Mouse (Mus musculus) MEL (cell line): ENCODE measurements around the gene Dera. TPM values are rescaled to one million over a fixed set of nuclear protein-coding genes. Genes with fewer than 3 reads are reported as not detected.

Source experiments
- DNase-seq: peaks from one replicate; pipeline ENCODE4 v3.0.0; 2011; ENCODE audit warnings: low read depth, low spot score
- H3K27ac ChIP-seq: 2 replicates; pipeline ENCODE4 v1.5.1; 2012; ENCODE audit warnings: low read depth, mild to moderate bottlenecking, control low read depth, low read length, moderate library complexity; ENCODE audit not compliant: control insufficient read depth
- H3K27me3 ChIP-seq, 2 experiments: fragments of 150-350 bp in 1 of 2; sonication (generic) in 1 of 2; 2 replicates each; pipeline ENCODE4 v1.6.1; 2012; ENCODE audit warnings: low read length in 2 of 2, mild to moderate bottlenecking in 2 of 2, improper control_type of control experiment in 1 of 2, moderate library complexity in 1 of 2; ENCODE audit not compliant: insufficient read depth in 2 of 2, control insufficient read depth in 1 of 2
- H3K36me3 ChIP-seq, 2 experiments: 2 replicates each; pipeline ENCODE4 v1.6.1; 2012 to 2014; ENCODE audit warnings: low read length in 2 of 2, improper control_type of control experiment in 1 of 2, inconsistent platforms in 1 of 2, mild to moderate bottlenecking in 1 of 2; ENCODE audit not compliant: insufficient read depth in 2 of 2, control insufficient read depth in 1 of 2
- H3K4me1 ChIP-seq, 2 experiments: fragments of 150-350 bp in 1 of 2; sonication (generic) in 1 of 2; 2 replicates each; pipeline ENCODE4 v1.6.1; 2012; ENCODE audit warnings: low read length in 2 of 2, improper control_type of control experiment in 1 of 2, mild to moderate bottlenecking in 1 of 2; ENCODE audit not compliant: insufficient read depth in 2 of 2, control insufficient read depth in 1 of 2
- H3K4me3 ChIP-seq, 2 experiments: fragments of 150-350 bp in 1 of 2; sonication (generic) in 1 of 2; 2 replicates each; pipeline ENCODE4 v1.5.1; 2012; ENCODE audit warnings: low read depth in 2 of 2, low read length in 2 of 2, mild to moderate bottlenecking in 2 of 2, moderate library complexity in 2 of 2, control low read depth in 1 of 2, improper control_type of control experiment in 1 of 2; ENCODE audit not compliant: control insufficient read depth in 1 of 2, insufficient read depth in 1 of 2
- H3K79me2 ChIP-seq: 2 replicates; pipeline ENCODE4 v1.6.1; 2012; ENCODE audit warnings: mild to moderate bottlenecking, low read length, moderate library complexity; ENCODE audit not compliant: control insufficient read depth, poor library complexity, insufficient read depth
- H3K9ac ChIP-seq: 2 replicates; pipeline ENCODE4 v1.6.1; 2012; ENCODE audit warnings: low read depth, mild to moderate bottlenecking, control low read depth, low read length, moderate library complexity; ENCODE audit not compliant: control insufficient read depth, poor library complexity, severe bottlenecking
- H3K9me3 ChIP-seq: fragments of 150-350 bp; sonication (generic); replicated peaks from 2 replicates; pipeline ENCODE4 v1.6.1; 2012; ENCODE audit warnings: mild to moderate bottlenecking, low read length, improper control_type of control experiment, moderate library complexity; ENCODE audit not compliant: insufficient read depth
- E2F4 ChIP-seq: IDR thresholded peaks from 2 replicates; pipeline ENCODE4 v1.6.1; 2011; ENCODE audit warnings: low read depth, low read length, improper control_type of control experiment, borderline replicate concordance
- ELF1 ChIP-seq: IDR thresholded peaks from 2 replicates; pipeline ENCODE4 v1.6.1; 2014; ENCODE audit warnings: low read depth, mild to moderate bottlenecking, inconsistent platforms, low read length, improper control_type of control experiment, moderate library complexity
- EP300 ChIP-seq, 2 experiments: IDR thresholded peaks; 2 replicates each; pipeline ENCODE4 v1.6.1; 2011; ENCODE audit warnings: improper control_type of control experiment in 2 of 2, low read length in 2 of 2, low read depth in 1 of 2, mild to moderate bottlenecking in 1 of 2
- ETS1 ChIP-seq: IDR thresholded peaks from 2 replicates; pipeline ENCODE4 v1.6.1; 2012; ENCODE audit warnings: low read depth, mild to moderate bottlenecking, inconsistent platforms, low read length, improper control_type of control experiment, moderate library complexity
- GABPA ChIP-seq: IDR thresholded peaks from 2 replicates; pipeline ENCODE4 v1.6.1; 2012; ENCODE audit warnings: low read depth, mild to moderate bottlenecking, inconsistent platforms, low read length, improper control_type of control experiment, moderate library complexity
- GATA1 ChIP-seq: IDR thresholded peaks from 2 replicates; pipeline ENCODE4 v1.6.1; 2011; ENCODE audit warnings: low read depth, low read length, improper control_type of control experiment
- JUND ChIP-seq: IDR thresholded peaks from 2 replicates; pipeline ENCODE4 v1.6.1; 2011; ENCODE audit warnings: low read depth, mild to moderate bottlenecking, improper control_type of control experiment, low read length
- MAX ChIP-seq: IDR thresholded peaks from 2 replicates; pipeline ENCODE4 v1.6.1; 2011; ENCODE audit warnings: low read length, improper control_type of control experiment
- MAZ ChIP-seq: IDR thresholded peaks from 2 replicates; pipeline ENCODE4 v1.6.1; 2012; ENCODE audit warnings: low read depth, mild to moderate bottlenecking, inconsistent platforms, low read length, improper control_type of control experiment
- MYB ChIP-seq: IDR thresholded peaks from 2 replicates; pipeline ENCODE4 v1.6.1; 2011; ENCODE audit warnings: mild to moderate bottlenecking, low read depth, low read length, improper control_type of control experiment
- MYC ChIP-seq: IDR thresholded peaks from 2 replicates; pipeline ENCODE4 v1.6.1; 2011; ENCODE audit warnings: low read depth, mild to moderate bottlenecking, low read length, improper control_type of control experiment, moderate library complexity
- POLR2A ChIP-seq, 2 experiments: IDR thresholded peaks; 2 replicates each; pipeline ENCODE4 v1.6.1; 2011 to 2012; ENCODE audit warnings: low read length in 2 of 2, mild to moderate bottlenecking in 2 of 2, control low read depth in 1 of 2, improper control_type of control experiment in 1 of 2, low read depth in 1 of 2, moderate library complexity in 1 of 2; ENCODE audit not compliant: control insufficient read depth in 1 of 2, insufficient read depth in 1 of 2, poor library complexity in 1 of 2
- POLR2AphosphoS2 ChIP-seq: IDR thresholded peaks from 2 replicates; pipeline ENCODE4 v1.6.1; 2011; ENCODE audit warnings: low read length, improper control_type of control experiment
- POLR2AphosphoS5 ChIP-seq: IDR thresholded peaks from 2 replicates; pipeline ENCODE4 v1.6.1; 2012; ENCODE audit warnings: low read depth, borderline replicate concordance, mild to moderate bottlenecking, inconsistent platforms, low read length, moderate library complexity, mixed read lengths
- RAD21 ChIP-seq: IDR thresholded peaks from 2 replicates; pipeline ENCODE4 v1.6.1; 2011; ENCODE audit warnings: mild to moderate bottlenecking, low read depth, low read length, improper control_type of control experiment
- SIN3A ChIP-seq: IDR thresholded peaks from 2 replicates; pipeline ENCODE4 v1.6.1; 2012; ENCODE audit warnings: low read length, improper control_type of control experiment, inconsistent platforms
- SMC3 ChIP-seq: IDR thresholded peaks from 2 replicates; pipeline ENCODE4 v1.6.1; 2011; ENCODE audit warnings: low read depth, low read length, improper control_type of control experiment
- TBP ChIP-seq: IDR thresholded peaks from 2 replicates; pipeline ENCODE4 v1.8.0; 2011; ENCODE audit warnings: low read depth, low read length, improper control_type of control experiment
- TCF12 ChIP-seq: IDR thresholded peaks from 2 replicates; pipeline ENCODE4 v1.6.1; 2014; ENCODE audit warnings: low read depth, mild to moderate bottlenecking, inconsistent platforms, low read length, improper control_type of control experiment, moderate library complexity
- UBTF ChIP-seq: IDR thresholded peaks from 2 replicates; pipeline ENCODE4 v1.6.1; 2012; ENCODE audit warnings: low read depth, mild to moderate bottlenecking, inconsistent platforms, low read length, improper control_type of control experiment, moderate library complexity, borderline replicate concordance; ENCODE audit not compliant: insufficient read depth
- USF1 ChIP-seq: IDR thresholded peaks from 2 replicates; pipeline ENCODE4 v1.6.1; 2014; ENCODE audit warnings: low read depth, mild to moderate bottlenecking, inconsistent platforms, low read length, improper control_type of control experiment, moderate library complexity
- USF2 ChIP-seq, 2 experiments: IDR thresholded peaks; 2 replicates each; pipeline ENCODE4 v1.6.1; 2011 to 2012; ENCODE audit warnings: improper control_type of control experiment in 2 of 2, low read length in 2 of 2, borderline replicate concordance in 1 of 2, inconsistent platforms in 1 of 2, low read depth in 1 of 2, mild to moderate bottlenecking in 1 of 2; ENCODE audit not compliant: insufficient read depth in 1 of 2
- ZC3H11A ChIP-seq: IDR thresholded peaks from 2 replicates; pipeline ENCODE4 v1.6.1; 2012; ENCODE audit warnings: low read depth, mild to moderate bottlenecking, inconsistent platforms, low read length, improper control_type of control experiment
- ZMIZ1 ChIP-seq: IDR thresholded peaks from 2 replicates; pipeline ENCODE4 v1.6.1; 2012; ENCODE audit warnings: low read depth, mild to moderate bottlenecking, inconsistent platforms, low read length, improper control_type of control experiment, moderate library complexity
- ZNF384 ChIP-seq: IDR thresholded peaks from 2 replicates; pipeline ENCODE4 v1.6.1; 2012; ENCODE audit warnings: low read depth, mild to moderate bottlenecking, inconsistent platforms, low read length, improper control_type of control experiment
- polyA plus RNA-seq, 2 experiments: library from polyadenylated mRNA; stranded (reverse) in 1 of 2; unstranded in 1 of 2; fragments of >175 nt in 1 of 2; fragments of >200 nt in 1 of 2; gene quantifications; 2 replicates each; pipeline versions ENCODE4 v1.2.1 to v1.2.4; 2012; ENCODE audit warnings: low replicate concordance in 2 of 2, low read depth in 1 of 2; ENCODE audit not compliant: insufficient read length in 2 of 2, insufficient read depth in 1 of 2, missing spikeins in 1 of 2
- total RNA-seq: library from RNA; depleted of rRNA; stranded (reverse); fragments of 300-350 nt; gene quantifications from 2 replicates; pipeline ENCODE4 v1.2.3, GENCODE M21; 2012

Dera gene
- total and polyA plus RNA-seq, 3 experiments: 39.4 to 56.9 TPM; not detected in 1

DNA sequence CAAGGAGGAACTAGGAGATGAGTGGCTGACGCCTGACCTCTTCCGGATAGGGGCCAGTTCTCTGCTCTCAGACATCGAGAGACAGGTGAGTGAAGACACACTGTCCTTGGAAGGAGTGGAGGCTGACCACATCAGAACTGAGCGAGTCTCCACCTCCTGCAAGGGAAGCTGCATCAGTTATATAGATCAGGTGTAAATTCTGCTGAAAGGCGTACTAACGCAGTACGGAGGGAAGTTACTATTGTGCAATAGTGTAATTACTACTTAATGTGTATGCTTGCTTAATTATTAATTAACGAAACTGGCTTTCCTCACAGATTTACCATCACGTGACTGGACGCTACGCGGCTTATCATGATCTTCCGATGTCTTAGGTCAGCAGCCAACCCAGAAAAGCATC, 82.5 kb downstream of the Dera start:
- no peak overlapping the region for H3K4me3 ChIP-seq
- no peaks in the 10 kb centered on the region for H3K4me1 ChIP-seq
- no peak for TF ChIP-seq USF2 (IDR thresholded peaks at IDR 0.05; ENCODE audit: borderline replicate concordance in 1 of 2, insufficient read depth in 1 of 2, low read depth in 1 of 2, low read length in 2 of 2)
- no peak for TF ChIP-seq MYC
- no peak for TF ChIP-seq E2F4
- TF ChIP-seq MAX: no peak
- no peak for TF ChIP-seq ELF1
- TF ChIP-seq POLR2A (IDR thresholded peaks at IDR 0.05; ENCODE audit: control insufficient read depth in 1 of 2, insufficient read depth in 1 of 2, low read depth in 1 of 2, low read length in 2 of 2, poor library complexity in 1 of 2): no peak
- TF ChIP-seq JUND: no peak
- no peak for TF ChIP-seq RAD21
- no peaks in the 10 kb centered on the region for H3K9me3 ChIP-seq
- H3K9ac ChIP-seq: no peak overlapping the region
- H3K27me3 ChIP-seq: no peaks in the 10 kb centered on the region
- DNase-seq: no peak
- no peaks in the 10 kb centered on the region for H3K36me3 ChIP-seq
- no peak overlapping the region for H3K27ac ChIP-seq
- no peaks in the 10 kb centered on the region for H3K79me2 ChIP-seq

GRCm38 (mm10) chr6:137843337-137843736, 89.0 kb downstream of the Dera start:
- DNase-seq: no peak
- no peaks in the 10 kb centered on the region for H3K79me2 ChIP-seq
- no peaks in the 10 kb centered on the region for H3K4me1 ChIP-seq
- no peak overlapping the region for H3K4me3 ChIP-seq
- no peaks in the 10 kb centered on the region for H3K36me3 ChIP-seq
- TF ChIP-seq USF2 (IDR thresholded peaks at IDR 0.05; ENCODE audit: borderline replicate concordance in 1 of 2, insufficient read depth in 1 of 2, low read depth in 1 of 2, low read length in 2 of 2) (no peak), MAZ (no peak), POLR2AphosphoS2 (no peak), ETS1 (peak; percentile 50; the same call in 1 of the 2 replicates)
- no peaks in the 10 kb centered on the region for H3K9me3 ChIP-seq
- H3K9ac ChIP-seq: no peak overlapping the region
- H3K27ac ChIP-seq: no peak overlapping the region
- no peaks in the 10 kb centered on the region for H3K27me3 ChIP-seq

DNA sequence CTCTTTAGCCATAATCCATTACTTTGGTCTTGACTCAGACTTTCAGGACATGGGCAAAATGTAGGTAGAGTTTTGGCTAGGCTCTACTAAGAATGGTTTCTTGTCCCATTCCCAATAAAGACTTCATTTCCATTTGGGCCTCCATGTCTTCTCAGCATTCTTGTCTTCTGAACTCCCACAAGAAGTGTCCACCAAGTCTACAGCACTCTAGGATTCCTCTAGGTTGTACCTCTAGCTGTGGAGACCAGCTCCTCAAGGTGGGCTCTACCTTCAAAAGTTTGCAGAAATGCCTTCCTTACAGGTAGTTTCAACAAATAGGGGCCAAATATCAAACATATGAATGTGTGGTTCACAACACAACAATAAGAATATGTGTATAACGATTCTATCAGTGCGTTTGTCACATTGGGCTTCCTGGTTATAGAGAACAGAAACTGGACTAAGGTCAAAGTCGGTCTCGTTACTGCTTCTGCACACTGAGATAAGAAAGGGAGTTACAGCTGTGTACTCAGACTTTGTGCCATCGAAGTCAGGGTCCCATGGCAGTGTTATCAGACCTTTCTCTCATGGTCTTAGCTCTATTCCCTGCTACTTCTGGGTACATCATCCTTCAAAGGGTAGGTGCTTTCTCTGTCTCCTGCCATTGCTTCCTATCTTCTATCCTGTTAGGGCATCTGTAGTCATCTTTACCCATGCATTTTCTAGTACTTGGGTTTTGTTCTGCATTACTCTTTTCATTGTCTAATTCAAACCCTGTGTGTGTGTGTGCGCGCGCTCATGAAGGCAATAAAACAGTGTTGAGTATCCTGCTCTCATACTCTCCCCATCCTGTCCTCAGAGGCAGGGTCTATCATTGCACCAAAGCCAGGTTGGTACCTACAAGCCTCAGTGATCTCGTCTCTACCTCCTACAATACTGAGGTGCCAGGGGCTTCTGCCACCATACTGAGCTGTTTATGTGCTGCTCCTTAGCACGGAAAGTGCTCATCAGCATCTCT, 103.2 kb downstream of the Dera start:
- TF ChIP-seq SIN3A: no peak
- no peak for TF ChIP-seq ZMIZ1
- TF ChIP-seq GABPA: no peak
- no peak for TF ChIP-seq MYB
- no peak for TF ChIP-seq POLR2AphosphoS5
- no peak for TF ChIP-seq GATA1
- TF ChIP-seq EP300 (IDR thresholded peaks at IDR 0.05; ENCODE audit: low read depth in 1 of 2, low read length in 2 of 2): no peak
- TF ChIP-seq USF1: no peak
- no peak for TF ChIP-seq MAX
- TF ChIP-seq E2F4: no peak
- no peak for TF ChIP-seq ZNF384
- no peak for TF ChIP-seq SMC3
- no peak for TF ChIP-seq TCF12
- no peak for TF ChIP-seq UBTF
- no peak for TF ChIP-seq ZC3H11A
- TF ChIP-seq MYC: no peak
- TF ChIP-seq TBP: no peak
- Histone ChIP-seq H3K79me2 (no peaks in the 10 kb centered on the region), H3K4me1 (no peaks in the 10 kb centered on the region)

More for the DNA sequence above, 103.2 kb downstream of the Dera start:
- no peaks in the 10 kb centered on the region for H3K36me3 ChIP-seq
- H3K27ac ChIP-seq: no peak overlapping the region
- H3K9me3 ChIP-seq: no peaks in the 10 kb centered on the region
- H3K27me3 ChIP-seq: no peaks in the 10 kb centered on the region
- DNase-seq: no peak
- no peak overlapping the region for H3K4me3 ChIP-seq
- no peak overlapping the region for H3K9ac ChIP-seq
